Mouse (Mus musculus) forebrain, postnatal 0 days (tissue): ENCODE measurements around the gene Adamts18. TPM values are rescaled to one million over a fixed set of nuclear protein-coding genes. Genes with fewer than 3 reads are reported as not detected.

Experiments
- ATAC-seq: fragments of 200-750 bp; cut with Nextera tagmentation; 2 replicates; pipeline ENCODE4 v1.8.0; 2017; ENCODE audit warnings: mild to moderate bottlenecking, moderate library complexity
- DNase-seq: peaks from one replicate; pipeline ENCODE4 v3.0.0-alpha.2; 2015
- H3K27ac ChIP-seq: fragments of 300-500 bp; sonication (generic); 2 replicates; pipeline ENCODE4 v1.5.1; 2014; ENCODE audit warnings: low read depth, mild to moderate bottlenecking, antibody characterized with exemption, low read length, moderate library complexity, mixed read lengths
- H3K27me3 ChIP-seq: fragments of 300-500 bp; sonication (generic); 2 replicates; pipeline ENCODE4 v1.6.1; 2014; ENCODE audit warnings: mild to moderate bottlenecking, low read length, mixed read lengths; ENCODE audit not compliant: insufficient read depth
- H3K36me3 ChIP-seq: fragments of 300-500 bp; sonication (generic); 2 replicates; pipeline ENCODE4 v1.6.1; 2014; ENCODE audit warnings: mild to moderate bottlenecking, moderate library complexity; ENCODE audit not compliant: insufficient read depth
- H3K4me1 ChIP-seq: fragments of 300-500 bp; sonication (generic); 2 replicates; pipeline ENCODE4 v1.6.1; 2014; ENCODE audit warnings: antibody characterized with exemption; ENCODE audit not compliant: insufficient read depth
- H3K4me2 ChIP-seq: fragments of 300-500 bp; sonication (generic); 2 replicates; pipeline ENCODE4 v1.6.1; 2014; ENCODE audit warnings: low read depth, mild to moderate bottlenecking, moderate library complexity
- H3K4me3 ChIP-seq: fragments of 300-500 bp; sonication (generic); 2 replicates; pipeline ENCODE4 v1.5.1; 2014; ENCODE audit warnings: low read depth, low read length, mixed read lengths
- H3K9ac ChIP-seq: fragments of 300-500 bp; sonication (generic); 2 replicates; pipeline ENCODE4 v1.6.1; 2014; ENCODE audit warnings: mild to moderate bottlenecking
- H3K9me3 ChIP-seq: fragments of 300-500 bp; sonication (generic); 2 replicates; pipeline ENCODE4 v1.6.1; 2016; ENCODE audit warnings: low read length
- CTCF ChIP-seq: sonication (generic); IDR thresholded peaks from 2 replicates; pipeline ENCODE4 v1.5.1; 2016; ENCODE audit warnings: antibody characterized with exemption, control low read depth, low read depth
- WGBS: fragments of 180-500 bp; shearing (Covaris S2); extraction: QIAGEN DNeasy Blood & Tissue Kit; methylation state at CpG from one replicate; pipeline ENCODE4 v1.1.7; 2014; 5-methylcytosine and 5-hydroxymethylcytosine counted together
- polyA plus RNA-seq: library from polyadenylated mRNA; unstranded; fragments of >200 nt; fragmentation: Nextera tagmentation; extraction: Ambion mirVana; gene quantifications from 2 replicates; pipeline ENCODE4 v1.2.1, GENCODE M21; 2015
- total RNA-seq: library from RNA; depleted of rRNA; stranded (reverse); fragments of >200 nt; gene quantifications from 2 replicates; pipeline ENCODE4 v1.2.3, GENCODE M21; 2014

The Adamts18 gene
- total and polyA plus RNA-seq, 2 experiments from 2014 or later = 4.7 to 8.9 TPM

- DNase-seq (no peak), ATAC-seq (no peak)
- WGBS = 30% methylated on average over 7 of the region's 7 CpGs
- TF ChIP-seq CTCF = no peak
- Histone ChIP-seq H3K4me3 (no peak overlapping the region), H3K27ac (no peak overlapping the region), H3K4me1 (no peaks in the 10 kb centered on the region), H3K9ac (no peak overlapping the region), H3K4me2 (no peak overlapping the region), H3K27me3 (no peaks in the 10 kb centered on the region; the same call in 1 of the 2 replicates), H3K9me3 (no peaks in the 10 kb centered on the region), H3K36me3 (no peaks in the 10 kb centered on the region)
These were observed 10.3 kb upstream of the Adamts18 start for GRCm38 (mm10) chr8:113858801-113859200.

- DNase-seq (peak; percentile 70), ATAC-seq (no peak)
- no peaks in the 10 kb centered on the region for H3K4me1 ChIP-seq
- H3K9ac ChIP-seq = no peak overlapping the region
- H3K4me3 ChIP-seq = no peak overlapping the region
- H3K4me2 ChIP-seq = no peak overlapping the region
- WGBS = 59% methylated on average over 8 of the region's 8 CpGs
- H3K27ac ChIP-seq = 0 out of 2 replicates have a peak overlapping the region, but pooled peaks have one; percentile 9
- no peak for TF ChIP-seq CTCF
- 0 out of 2 replicates have a peak, but pooled peaks cover 3% of the 10 kb centered on the region for H3K9me3 ChIP-seq
- no peaks in the 10 kb centered on the region for H3K36me3 ChIP-seq
- H3K27me3 ChIP-seq = no peaks in the 10 kb centered on the region
These were observed 6.2 kb upstream of the Adamts18 start for GRCm38 (mm10) chr8:113854622-113855293.

GRCm38 (mm10) chr8:113853714-113854113 is 5.2 kb upstream of the Adamts18 start:
- H3K27me3 ChIP-seq = no peaks in the 10 kb centered on the region
- H3K9me3 ChIP-seq = 0 out of 2 replicates have a peak, but pooled peaks cover 3% of the 10 kb centered on the region
- H3K27ac ChIP-seq = no peak overlapping the region
- H3K36me3 ChIP-seq = no peaks in the 10 kb centered on the region
- no peak overlapping the region for H3K4me3 ChIP-seq
- ATAC-seq (no peak), DNase-seq (no peak)
- 50% methylated on average over 4 of the region's 4 CpGs for WGBS
- H3K4me2 ChIP-seq = no peak overlapping the region
- H3K4me1 ChIP-seq = no peaks in the 10 kb centered on the region
- no peak overlapping the region for H3K9ac ChIP-seq
- no peak for TF ChIP-seq CTCF

- DNase-seq (peak; percentile 56), ATAC-seq (no peak)
- no peak overlapping the region for H3K4me3 ChIP-seq
- no peak overlapping the region for H3K9ac ChIP-seq
- no peaks in the 10 kb centered on the region for H3K4me1 ChIP-seq
- H3K4me2 ChIP-seq = no peak overlapping the region
- 40% methylated on average over 4 of the region's 4 CpGs for WGBS
- H3K9me3 ChIP-seq = 0 out of 2 replicates have a peak, but pooled peaks cover 3% of the 10 kb centered on the region
- no peak overlapping the region for H3K27ac ChIP-seq
- H3K27me3 ChIP-seq = no peaks in the 10 kb centered on the region
- TF ChIP-seq CTCF = peak; percentile 78
- no peaks in the 10 kb centered on the region for H3K36me3 ChIP-seq
These were observed 3.1 kb upstream of the Adamts18 start for GRCm38 (mm10) chr8:113851655-113852054.

GRCm38 (mm10) chr8:113848081-113848652 is 371 bp downstream of the Adamts18 start:
- peak overlapping the region; percentile 71 for H3K4me3 ChIP-seq
- under 1% methylated on average over 50 of the region's 50 CpGs for WGBS
- H3K9me3 ChIP-seq = 0 out of 2 replicates have a peak, but pooled peaks cover 3% of the 10 kb centered on the region
- no peaks in the 10 kb centered on the region for H3K4me1 ChIP-seq
- ATAC-seq (peak; percentile 72), DNase-seq (peak; percentile 67)
- no peak for TF ChIP-seq CTCF
- H3K4me2 ChIP-seq = peak overlapping the region; percentile 99
- no peaks in the 10 kb centered on the region for H3K27me3 ChIP-seq
- H3K27ac ChIP-seq = peak overlapping the region; percentile 86
- peak overlapping the region; percentile 80 for H3K9ac ChIP-seq
- no peaks in the 10 kb centered on the region for H3K36me3 ChIP-seq

- no peak for TF ChIP-seq CTCF
- H3K9me3 ChIP-seq = 0 out of 2 replicates have a peak, but pooled peaks cover 3% of the 10 kb centered on the region
- ATAC-seq (no peak), DNase-seq (no peak)
- WGBS = 18% methylated on average over 12 of the region's 12 CpGs
- H3K36me3 ChIP-seq = no peaks in the 10 kb centered on the region
- H3K4me2 ChIP-seq = peak overlapping the region; percentile 99
- peak overlapping the region; percentile 86 for H3K27ac ChIP-seq
- H3K27me3 ChIP-seq = no peaks in the 10 kb centered on the region
- peak overlapping the region; percentile 80 for H3K9ac ChIP-seq
- H3K4me1 ChIP-seq = no peaks in the 10 kb centered on the region
- peak overlapping the region; percentile 71 for H3K4me3 ChIP-seq
These were observed 895 bp downstream of the Adamts18 start for GRCm38 (mm10) chr8:113847606-113848080.

GRCm38 (mm10) chr8:113846669-113847068 is 1.9 kb downstream of the Adamts18 start:
- Histone ChIP-seq H3K9ac (no peak overlapping the region), H3K36me3 (no peaks in the 10 kb centered on the region), H3K4me1 (no peaks in the 10 kb centered on the region), H3K27ac (no peak overlapping the region), H3K4me3 (no peak overlapping the region), H3K27me3 (no peaks in the 10 kb centered on the region), H3K9me3 (0 out of 2 replicates have a peak, but pooled peaks cover 2% of the 10 kb centered on the region), H3K4me2 (peak overlapping the region; percentile 99)
- 61% methylated on average over 5 of the region's 5 CpGs for WGBS
- no peak for ATAC-seq
- TF ChIP-seq CTCF = no peak
- no peak for DNase-seq
